Mouse (Mus musculus) embryonic facial prominence, embryonic 10.5 days (tissue): Measurements from ENCODE around the gene Ganc. TPM values are rescaled to one million over a fixed set of nuclear protein-coding genes. Genes with fewer than 3 reads are reported as not detected.

Source experiments
- DNase-seq: peaks from one replicate; pipeline ENCODE4 v3.0.0-alpha.2; 2017; ENCODE audit warnings: low spot score
- H3K27ac ChIP-seq: fragments of 300-500 bp; sonication (generic); replicated peaks from 2 replicates; pipeline ENCODE4 v1.5.1; 2016; ENCODE audit warnings: mild to moderate bottlenecking
- H3K27me3 ChIP-seq: fragments of 300-500 bp; sonication (generic); replicated peaks from 2 replicates; pipeline ENCODE4 v1.6.1; 2016; ENCODE audit warnings: low read depth, mild to moderate bottlenecking; ENCODE audit not compliant: poor library complexity, severe bottlenecking
- H3K36me3 ChIP-seq: fragments of 300-500 bp; sonication (generic); replicated peaks from 2 replicates; pipeline ENCODE4 v1.6.1; 2016; ENCODE audit warnings: mild to moderate bottlenecking, moderate library complexity
- H3K4me1 ChIP-seq: fragments of 300-500 bp; sonication (generic); 2 replicates; pipeline ENCODE4 v1.6.1; 2016
- H3K4me3 ChIP-seq: fragments of 300-500 bp; sonication (generic); 2 replicates; pipeline ENCODE4 v1.5.1; 2016; ENCODE audit warnings: mild to moderate bottlenecking, moderate library complexity
- H3K9me3 ChIP-seq: fragments of 300-500 bp; sonication (generic); 2 replicates; pipeline ENCODE4 v1.6.1; 2016; ENCODE audit warnings: mild to moderate bottlenecking
- WGBS: fragments of 180-500 bp; shearing (Covaris S2); methylation state at CpG from one replicate; pipeline ENCODE4 v1.1.7; 2016; 5-methylcytosine and 5-hydroxymethylcytosine counted together
- polyA plus RNA-seq: library from polyadenylated mRNA; unstranded; fragments of >200 nt; fragmentation: Nextera tagmentation; extraction: Ambion mirVana; gene quantifications from 2 replicates; pipeline ENCODE4 v1.2.1, GENCODE M21; 2016

Gene Ganc
- polyA plus RNA-seq, 1 experiment from 2014 or later, result 10.1 TPM

- Histone ChIP-seq H3K27ac (no peak overlapping the region), H3K4me1 (no peaks in the 10 kb centered on the region), H3K4me3 (no peak overlapping the region), H3K9me3 (no peaks in the 10 kb centered on the region), H3K27me3 (no peaks in the 10 kb centered on the region), H3K36me3 (no peaks in the 10 kb centered on the region)
- WGBS, result 79% methylated on average over 8 of the region's 8 CpGs
- DNase-seq, result no peak
Measured at GRCm38 (mm10) chr2:120482506-120483389, 79.1 kb downstream of the Ganc start.

- Histone ChIP-seq H3K4me1 (no peaks in the 10 kb centered on the region), H3K9me3 (no peaks in the 10 kb centered on the region), H3K27me3 (no peaks in the 10 kb centered on the region), H3K4me3 (no peak overlapping the region), H3K27ac (no peak overlapping the region), H3K36me3 (no peaks in the 10 kb centered on the region)
- no peak for DNase-seq
- 94% methylated on average over 3 of the region's 3 CpGs for WGBS
Measured at GRCm38 (mm10) chr2:120484241-120484640, 80.5 kb downstream of the Ganc start.

GRCm38 (mm10) chr2:120493254-120493653 lies 89.6 kb downstream of the Ganc start:
- H3K36me3 ChIP-seq, result no peaks in the 10 kb centered on the region
- no peak overlapping the region for H3K4me3 ChIP-seq
- no peaks in the 10 kb centered on the region for H3K27me3 ChIP-seq
- no peaks in the 10 kb centered on the region for H3K4me1 ChIP-seq
- H3K9me3 ChIP-seq, result no peaks in the 10 kb centered on the region
- WGBS, result 63% methylated on average over 4 of the region's 4 CpGs
- DNase-seq, result no peak
- H3K27ac ChIP-seq, result no peak overlapping the region

- Histone ChIP-seq H3K36me3 (no peaks in the 10 kb centered on the region), H3K4me3 (no peak overlapping the region), H3K9me3 (no peaks in the 10 kb centered on the region), H3K4me1 (peaks cover 11% of the 10 kb centered on the region), H3K27ac (no peak overlapping the region), H3K27me3 (no peaks in the 10 kb centered on the region)
- WGBS, result 79% methylated on average over 3 of the region's 3 CpGs
- no peak for DNase-seq
Measured at GRCm38 (mm10) chr2:120496511-120496910, 92.8 kb downstream of the Ganc start.

GRCm38 (mm10) chr2:120499971-120500471 lies 96.3 kb downstream of the Ganc start:
- no peak overlapping the region for H3K27ac ChIP-seq
- 78% methylated on average over 6 of the region's 6 CpGs for WGBS

GRCm38 (mm10) chr2:120501136-120501918 lies 97.6 kb downstream of the Ganc start:
- DNase-seq, result no peak
- WGBS, result 47% methylated on average over 17 of the region's 17 CpGs
- Histone ChIP-seq H3K27me3 (no peaks in the 10 kb centered on the region), H3K4me3 (no peak overlapping the region), H3K4me1 (peaks cover 23% of the 10 kb centered on the region), H3K36me3 (peaks cover 27% of the 10 kb centered on the region), H3K27ac (peak overlapping the region; percentile 59), H3K9me3 (no peaks in the 10 kb centered on the region)

More at GRCm38 (mm10) chr2:120499971-120500471, 96.3 kb downstream of the Ganc start:
- H3K36me3 ChIP-seq, result peaks cover 14% of the 10 kb centered on the region
- H3K27me3 ChIP-seq, result no peaks in the 10 kb centered on the region
- no peak overlapping the region for H3K4me3 ChIP-seq
- no peak for DNase-seq
- H3K9me3 ChIP-seq, result no peaks in the 10 kb centered on the region
- peaks cover 23% of the 10 kb centered on the region for H3K4me1 ChIP-seq

GRCm38 (mm10) chr2:120501931-120502604 lies 98.4 kb downstream of the Ganc start:
- H3K36me3 ChIP-seq, result peaks cover 35% of the 10 kb centered on the region
- no peak overlapping the region for H3K4me3 ChIP-seq
- WGBS, result 73% methylated on average over 13 of the region's 13 CpGs
- DNase-seq, result no peak
- no peaks in the 10 kb centered on the region for H3K27me3 ChIP-seq
- no peaks in the 10 kb centered on the region for H3K9me3 ChIP-seq
- H3K27ac ChIP-seq, result no peak overlapping the region
- peaks cover 23% of the 10 kb centered on the region for H3K4me1 ChIP-seq

GRCm38 (mm10) chr2:120502605-120502990 lies 98.9 kb downstream of the Ganc start:
- Histone ChIP-seq H3K4me1 (peaks cover 23% of the 10 kb centered on the region), H3K27ac (no peak overlapping the region), H3K4me3 (no peak overlapping the region), H3K9me3 (no peaks in the 10 kb centered on the region), H3K36me3 (peaks cover 40% of the 10 kb centered on the region), H3K27me3 (no peaks in the 10 kb centered on the region)
- DNase-seq, result no peak
- WGBS, result 85% methylated on average over 3 of the region's 3 CpGs

- no peak for DNase-seq
- Histone ChIP-seq H3K27me3 (no peaks in the 10 kb centered on the region), H3K9me3 (no peaks in the 10 kb centered on the region), H3K4me3 (no peak overlapping the region), H3K4me1 (peaks cover 23% of the 10 kb centered on the region), H3K27ac (no peak overlapping the region), H3K36me3 (peaks cover 45% of the 10 kb centered on the region)
- 90% methylated on average over 6 of the region's 6 CpGs for WGBS
Measured at GRCm38 (mm10) chr2:120503094-120503493, 99.4 kb downstream of the Ganc start.

GRCm38 (mm10) chr2:120503992-120504391 lies 100.3 kb downstream of the Ganc start:
- Histone ChIP-seq H3K36me3 (peaks cover 54% of the 10 kb centered on the region), H3K9me3 (no peaks in the 10 kb centered on the region), H3K27me3 (no peaks in the 10 kb centered on the region), H3K4me3 (no peak overlapping the region), H3K4me1 (peaks cover 23% of the 10 kb centered on the region), H3K27ac (no peak overlapping the region)
- 83% methylated on average over 5 of the region's 5 CpGs for WGBS
- no peak for DNase-seq
